Mouse (Mus musculus) natural killer cell, adult 2 months (primary cell): ENCODE results near the gene Hist2h2bb.
A peak's percentile ranks its signal among the peaks of the same experiment; 100 is the strongest.
"Not testable (repeated sequence)": the region's sequence is repeated elsewhere in the genome, so short reads cannot be mapped to it uniquely, and the experiment has no call there.

ENCODE experiments used
- DNase-seq, 2 experiments: peaks; one replicate each; pipeline ENCODE4 v3.0.0; 2022; ENCODE audit warnings: low spot score in 2 of 2

Hist2h2bb gene

GRCm38 (mm10) chr3:96263558-96264403 is 5.8 kb upstream of the Hist2h2bb start:
- DNase-seq: no peak

- no peak for DNase-seq
Measured at GRCm38 (mm10) chr3:96264404-96264949, 5.1 kb upstream of the Hist2h2bb start.

- DNase-seq: no peak
Measured at GRCm38 (mm10) chr3:96266132-96266710, 3.3 kb upstream of the Hist2h2bb start.

- DNase-seq: no peak
Measured at GRCm38 (mm10) chr3:96267541-96267940, 2.0 kb upstream of the Hist2h2bb start.

- peak; percentile 77 to 79 for DNase-seq
Measured at GRCm38 (mm10) chr3:96268051-96268775, 1.3 kb upstream of the Hist2h2bb start, which contains the start of gene Hist2h3b. TSS of gene Hist2h3b (plus strand) at chr3:96268654.

GRCm38 (mm10) chr3:96268776-96269378 is 675 bp upstream of the Hist2h2bb start:
- DNase-seq: peak in 1 of 2 experiments; percentile 32

- peak; percentile 49 to 59 for DNase-seq
Measured at GRCm38 (mm10) chr3:96273591-96274465, 4.3 kb downstream of the Hist2h2bb start.

GRCm38 (mm10) chr3:96277428-96277799 is 7.9 kb downstream of the Hist2h2bb start:
- DNase-seq: peak; percentile 30 to 71

- peak; percentile 89 to 95 for DNase-seq
Measured at GRCm38 (mm10) chr3:96277800-96278624, 8.5 kb downstream of the Hist2h2bb start.

GRCm38 (mm10) chr3:96280660-96281059 is 11.1 kb downstream of the Hist2h2bb start:
- no peak for DNase-seq

- DNase-seq: no peak
Measured at GRCm38 (mm10) chr3:96284457-96284856, 14.9 kb downstream of the Hist2h2bb start.

GRCm38 (mm10) chr3:96287334-96287733 is 17.8 kb downstream of the Hist2h2bb start:
- peak in 1 of 2 experiments; percentile 39 for DNase-seq

GRCm38 (mm10) chr3:96289201-96289600 is 19.6 kb downstream of the Hist2h2bb start:
- no peak for DNase-seq

GRCm38 (mm10) chr3:96290727-96291126 is 21.2 kb downstream of the Hist2h2bb start:
- not testable (repeated sequence) for DNase-seq

- no peak for DNase-seq
Measured at GRCm38 (mm10) chr3:96292641-96293040, 23.1 kb downstream of the Hist2h2bb start.

GRCm38 (mm10) chr3:96293368-96293767 is 23.8 kb downstream of the Hist2h2bb start:
- DNase-seq: no peak

- DNase-seq: no peak
Measured at GRCm38 (mm10) chr3:96293787-96294186, 24.2 kb downstream of the Hist2h2bb start, which contains the start of gene Fcgr1. TSS of gene Fcgr1 (minus strand) at chr3:96293969.

- DNase-seq: no peak
Measured at GRCm38 (mm10) chr3:96298360-96298759, 28.8 kb downstream of the Hist2h2bb start.

- no peak for DNase-seq
Measured at GRCm38 (mm10) chr3:96299562-96299961, 30.0 kb downstream of the Hist2h2bb start.
